Mouse (Mus musculus) forebrain, postnatal 0 days (tissue): Measurements from ENCODE around the gene Zc3h8. TPM values are rescaled to one million over a fixed set of nuclear protein-coding genes. Genes with fewer than 3 reads are reported as not detected.

Source experiments
- ATAC-seq: fragments of 200-750 bp; cut with Nextera tagmentation; 2 replicates; pipeline ENCODE4 v1.8.0; 2017; ENCODE audit warnings: mild to moderate bottlenecking, moderate library complexity
- DNase-seq: peaks from one replicate; pipeline ENCODE4 v3.0.0-alpha.2; 2015
- H3K27ac ChIP-seq: fragments of 300-500 bp; sonication (generic); 2 replicates; pipeline ENCODE4 v1.5.1; 2014; ENCODE audit warnings: low read depth, mild to moderate bottlenecking, antibody characterized with exemption, low read length, moderate library complexity, mixed read lengths
- H3K27me3 ChIP-seq: fragments of 300-500 bp; sonication (generic); 2 replicates; pipeline ENCODE4 v1.6.1; 2014; ENCODE audit warnings: mild to moderate bottlenecking, low read length, mixed read lengths; ENCODE audit not compliant: insufficient read depth
- H3K36me3 ChIP-seq: fragments of 300-500 bp; sonication (generic); 2 replicates; pipeline ENCODE4 v1.6.1; 2014; ENCODE audit warnings: mild to moderate bottlenecking, moderate library complexity; ENCODE audit not compliant: insufficient read depth
- H3K4me1 ChIP-seq: fragments of 300-500 bp; sonication (generic); 2 replicates; pipeline ENCODE4 v1.6.1; 2014; ENCODE audit warnings: antibody characterized with exemption; ENCODE audit not compliant: insufficient read depth
- H3K4me2 ChIP-seq: fragments of 300-500 bp; sonication (generic); 2 replicates; pipeline ENCODE4 v1.6.1; 2014; ENCODE audit warnings: low read depth, mild to moderate bottlenecking, moderate library complexity
- H3K4me3 ChIP-seq: fragments of 300-500 bp; sonication (generic); 2 replicates; pipeline ENCODE4 v1.5.1; 2014; ENCODE audit warnings: low read depth, low read length, mixed read lengths
- H3K9ac ChIP-seq: fragments of 300-500 bp; sonication (generic); 2 replicates; pipeline ENCODE4 v1.6.1; 2014; ENCODE audit warnings: mild to moderate bottlenecking
- H3K9me3 ChIP-seq: fragments of 300-500 bp; sonication (generic); 2 replicates; pipeline ENCODE4 v1.6.1; 2016; ENCODE audit warnings: low read length
- CTCF ChIP-seq: sonication (generic); IDR thresholded peaks from 2 replicates; pipeline ENCODE4 v1.5.1; 2016; ENCODE audit warnings: antibody characterized with exemption, control low read depth, low read depth
- WGBS: fragments of 180-500 bp; shearing (Covaris S2); extraction: QIAGEN DNeasy Blood & Tissue Kit; methylation state at CpG from one replicate; pipeline ENCODE4 v1.1.7; 2014; 5-methylcytosine and 5-hydroxymethylcytosine counted together
- polyA plus RNA-seq: library from polyadenylated mRNA; unstranded; fragments of >200 nt; fragmentation: Nextera tagmentation; extraction: Ambion mirVana; gene quantifications from 2 replicates; pipeline ENCODE4 v1.2.1, GENCODE M21; 2015
- total RNA-seq: library from RNA; depleted of rRNA; stranded (reverse); fragments of >200 nt; gene quantifications from 2 replicates; pipeline ENCODE4 v1.2.3, GENCODE M21; 2014

Zc3h8 gene
- total and polyA plus RNA-seq, 2 experiments from 2014 or later: 6.8 to 11.9 TPM

DNA sequence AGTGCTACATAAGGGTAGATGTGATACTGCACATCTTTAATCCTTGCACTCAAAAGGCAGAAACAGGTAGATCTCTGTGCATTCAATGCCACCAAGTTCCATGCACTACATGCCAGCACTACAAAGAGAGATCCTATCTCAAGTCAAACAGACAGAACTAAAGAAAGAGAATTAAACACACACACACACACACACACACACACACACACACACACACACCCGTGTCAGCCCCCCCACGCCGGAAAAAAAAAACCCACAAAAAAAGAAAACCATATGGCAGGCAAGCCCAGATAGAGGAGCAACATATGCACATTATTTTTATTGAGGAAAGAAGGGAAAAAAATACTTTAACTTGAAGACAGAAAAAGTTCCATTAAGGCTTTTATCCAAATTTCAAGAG lies 15.4 kb downstream of the Zc3h8 start:
- no peak overlapping the region for H3K9ac ChIP-seq
- no peak overlapping the region for H3K4me2 ChIP-seq
- no peak overlapping the region for H3K4me3 ChIP-seq
- ATAC-seq (no peak), DNase-seq (no peak)
- H3K27me3 ChIP-seq: no peaks in the 10 kb centered on the region
- no peak overlapping the region for H3K27ac ChIP-seq
- no peaks in the 10 kb centered on the region for H3K9me3 ChIP-seq
- H3K4me1 ChIP-seq: no peaks in the 10 kb centered on the region
- WGBS: 69% methylated on average over 3 of the region's 3 CpGs
- peaks cover 21% of the 10 kb centered on the region; the same call in 1 of the 2 replicates for H3K36me3 ChIP-seq
- TF ChIP-seq CTCF: no peak

DNA sequence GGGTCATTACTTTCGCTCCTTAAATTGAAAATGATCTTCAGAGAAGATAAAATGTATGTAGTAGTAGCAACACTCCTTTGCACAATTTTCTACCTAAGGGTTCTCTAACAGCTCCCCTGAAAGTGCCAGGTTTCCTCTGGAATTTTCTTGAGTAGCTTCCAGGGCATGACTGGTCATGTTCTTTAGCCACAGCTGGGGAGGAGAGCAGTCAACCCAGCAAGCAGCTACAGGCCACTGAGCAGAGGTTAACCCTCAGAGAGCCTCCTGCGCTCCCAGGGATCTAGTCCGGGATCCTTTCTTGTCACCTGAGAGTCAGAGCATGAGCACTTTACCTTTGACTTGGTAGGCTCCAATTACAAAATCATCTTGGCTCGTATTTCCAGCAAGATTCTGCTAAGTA lies 19.1 kb downstream of the Zc3h8 start:
- H3K27me3 ChIP-seq: no peaks in the 10 kb centered on the region
- H3K9me3 ChIP-seq: no peaks in the 10 kb centered on the region
- no peak overlapping the region for H3K27ac ChIP-seq
- H3K4me1 ChIP-seq: no peaks in the 10 kb centered on the region
- DNase-seq (no peak), ATAC-seq (no peak)
- no peak overlapping the region for H3K4me2 ChIP-seq
- H3K9ac ChIP-seq: no peak overlapping the region
- H3K4me3 ChIP-seq: no peak overlapping the region
- peaks cover 18% of the 10 kb centered on the region; the same call in 1 of the 2 replicates for H3K36me3 ChIP-seq
- TF ChIP-seq CTCF: no peak
- 97% methylated on average over 4 of the region's 4 CpGs for WGBS

- Histone ChIP-seq H3K9me3 (no peaks in the 10 kb centered on the region), H3K36me3 (no peaks in the 10 kb centered on the region), H3K27me3 (no peaks in the 10 kb centered on the region), H3K9ac (no peak overlapping the region), H3K27ac (no peak overlapping the region), H3K4me1 (no peaks in the 10 kb centered on the region), H3K4me3 (no peak overlapping the region), H3K4me2 (no peak overlapping the region)
- DNase-seq (no peak), ATAC-seq (no peak)
- WGBS: 54% methylated on average over 3 of the region's 3 CpGs
- TF ChIP-seq CTCF: no peak
These were observed 27.3 kb downstream of the Zc3h8 start for GRCm38 (mm10) chr2:128916528-128916927.

GRCm38 (mm10) chr2:128914978-128915377 lies 28.9 kb downstream of the Zc3h8 start:
- TF ChIP-seq CTCF: no peak
- no peaks in the 10 kb centered on the region for H3K4me1 ChIP-seq
- ATAC-seq: no peak
- H3K9ac ChIP-seq: no peak overlapping the region
- H3K4me2 ChIP-seq: no peak overlapping the region
- H3K9me3 ChIP-seq: no peaks in the 10 kb centered on the region
- H3K36me3 ChIP-seq: no peaks in the 10 kb centered on the region
- 87% methylated on average over 4 of the region's 4 CpGs for WGBS
- no peak overlapping the region for H3K27ac ChIP-seq
- no peak for DNase-seq
- H3K27me3 ChIP-seq: no peaks in the 10 kb centered on the region
- no peak overlapping the region for H3K4me3 ChIP-seq

- Histone ChIP-seq H3K36me3 (no peaks in the 10 kb centered on the region), H3K4me3 (no peak overlapping the region), H3K9ac (no peak overlapping the region), H3K4me1 (no peaks in the 10 kb centered on the region), H3K27ac (no peak overlapping the region), H3K27me3 (no peaks in the 10 kb centered on the region), H3K4me2 (no peak overlapping the region), H3K9me3 (no peaks in the 10 kb centered on the region)
- no peak for ATAC-seq
- no peak for TF ChIP-seq CTCF
- WGBS: 86% methylated on average over 3 of the region's 3 CpGs
- no peak for DNase-seq
These were observed 40.2 kb downstream of the Zc3h8 start for GRCm38 (mm10) chr2:128903661-128904060.

- no peak overlapping the region for H3K4me3 ChIP-seq
- no peaks in the 10 kb centered on the region for H3K36me3 ChIP-seq
- DNase-seq (no peak), ATAC-seq (no peak)
- no peaks in the 10 kb centered on the region for H3K9me3 ChIP-seq
- TF ChIP-seq CTCF: no peak
- H3K4me2 ChIP-seq: no peak overlapping the region
- no peaks in the 10 kb centered on the region for H3K4me1 ChIP-seq
- 92% methylated on average over 6 of the region's 6 CpGs for WGBS
- H3K27ac ChIP-seq: no peak overlapping the region
- no peaks in the 10 kb centered on the region for H3K27me3 ChIP-seq
- H3K9ac ChIP-seq: no peak overlapping the region
These were observed 41.0 kb downstream of the Zc3h8 start for GRCm38 (mm10) chr2:128902843-128903242.

DNA sequence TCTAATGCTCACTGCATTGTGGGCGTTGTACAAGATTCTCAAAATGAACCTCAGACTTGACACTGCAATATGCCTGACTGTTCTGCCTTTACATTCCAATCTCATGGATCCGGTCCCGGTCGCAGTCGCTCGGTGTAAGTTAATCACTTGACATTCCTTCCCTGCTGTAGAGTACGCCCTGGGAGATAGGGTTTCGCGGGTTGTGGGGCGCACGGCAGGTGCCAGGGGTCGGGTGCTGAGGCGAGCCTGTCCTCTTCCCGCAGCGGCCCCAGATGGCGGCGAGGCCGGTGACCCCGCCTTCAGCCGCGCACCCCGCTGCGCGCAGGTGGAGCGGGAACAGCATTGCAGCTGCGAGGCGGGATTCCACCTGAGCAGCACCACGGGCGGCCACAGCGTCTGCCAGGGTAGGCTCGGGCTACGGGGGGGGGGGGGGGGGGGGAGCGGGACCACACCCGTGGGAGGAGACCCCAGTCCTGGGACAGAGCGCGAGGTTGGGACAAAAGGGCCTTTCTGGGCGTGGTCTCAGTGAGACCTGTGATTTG lies 51.6 kb downstream of the Zc3h8 start:
- Histone ChIP-seq H3K27ac (no peak overlapping the region), H3K4me2 (peak overlapping the region; percentile 76), H3K9me3 (no peaks in the 10 kb centered on the region), H3K9ac (peak overlapping the region; percentile 51), H3K27me3 (no peaks in the 10 kb centered on the region), H3K4me3 (peak overlapping the region; percentile 42), H3K4me1 (no peaks in the 10 kb centered on the region), H3K36me3 (no peaks in the 10 kb centered on the region)
- DNase-seq: peak; percentile 22
- peak; percentile 34; the same call in 1 of the 2 replicates for ATAC-seq
- WGBS: 4% methylated on average over 35 of the region's 37 CpGs
- no peak for TF ChIP-seq CTCF
